Mouse (Mus musculus) E14TG2a.4 (cell line): ENCODE measurements at regions not wholly inside any gene's neighbourhood (a gene's known extent, or its start where the extent isn't known, plus 50 kb on each side); places are given as distances from the start of the nearest gene placed in this dataset.

ENCODE experiments used
- CTCF ChIP-seq: conservative IDR thresholded peaks from 2 replicates; pipeline ENCODE4 v1.5.1; 2014; ENCODE audit warnings: low read length
- POU5F1 ChIP-seq: IDR thresholded peaks from 2 replicates; pipeline ENCODE4 v1.6.1; 2014; ENCODE audit warnings: low read length, borderline replicate concordance

GRCm38 (mm10) chr2:46315243-46315642, 1198.0 kb upstream of the Zeb2 start:
- no peak for TF ChIP-seq CTCF
- no peak for TF ChIP-seq POU5F1
